Mouse (Mus musculus): Measurements from ENCODE around the gene Usp32.

Usp32 gene

DNA sequence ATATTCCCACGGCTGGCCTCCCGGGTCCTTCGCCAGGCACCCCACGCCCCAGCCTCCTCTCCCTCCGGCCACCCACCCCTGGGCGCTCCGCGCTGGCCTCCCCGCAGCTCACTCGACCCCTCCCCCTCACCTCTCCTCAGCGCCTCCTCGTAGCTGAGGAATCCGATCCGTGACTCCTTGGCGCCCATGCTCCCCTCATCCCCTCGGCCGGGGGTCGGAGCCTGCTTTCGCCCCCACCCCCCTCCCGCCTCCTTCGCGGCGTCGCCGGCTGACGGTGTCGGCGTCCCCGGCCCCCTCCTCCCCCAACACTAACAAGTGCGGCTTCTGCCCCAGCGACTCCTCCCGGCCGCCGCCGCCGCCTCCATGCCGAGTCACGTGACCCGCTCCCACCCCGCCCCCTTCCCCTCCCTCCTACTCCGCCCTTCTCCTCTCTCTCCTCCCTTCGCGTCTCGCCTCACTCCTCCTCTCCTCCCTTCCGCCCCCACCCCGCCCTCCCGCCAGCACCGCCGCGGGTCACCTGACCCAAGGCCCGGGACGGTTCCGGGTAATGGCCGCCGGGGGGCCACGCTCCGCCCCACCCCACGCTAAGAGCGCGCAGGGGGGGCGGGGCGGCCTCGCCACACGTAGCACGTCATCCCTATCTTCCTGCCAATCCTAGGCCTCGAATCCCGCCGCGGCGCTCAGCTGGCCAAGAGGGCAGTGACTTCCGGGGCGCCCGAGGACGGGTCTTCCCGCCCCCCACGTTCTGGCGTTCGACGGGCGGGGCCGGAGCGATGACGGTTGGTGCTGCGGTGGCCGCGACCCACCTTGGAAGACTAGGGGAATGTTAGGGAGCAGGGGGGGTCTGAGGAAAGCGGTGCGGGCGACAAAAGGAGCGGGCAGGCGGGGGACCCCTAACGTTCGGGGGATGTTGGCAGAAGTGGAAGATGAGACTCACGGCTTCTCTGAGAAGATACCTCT, at the start of gene Usp32:
Usp32 (minus strand) TSS at position 581 of the 960 bp plus-strand sequence.
- no peaks in the 10 kb centered on the region for H3K36me3 ChIP-seq (ENCODE audit: insufficient read depth, low read length)
- H3K27me3 ChIP-seq (ENCODE audit: insufficient read depth, low read length): no peaks in the 10 kb centered on the region
- TF ChIP-seq NANOG (IDR thresholded peaks at IDR 0.05; ENCODE audit: borderline replicate concordance, low read length): no peak
- peak within 1 kb of the TSS; percentile 92 for H3K4me3 ChIP-seq (replicated peaks; ENCODE audit: low read length)
- peaks cover 30% of the 10 kb centered on the region for H3K4me1 ChIP-seq (replicated peaks; ENCODE audit: low read depth, low read length)
- no peaks in the 10 kb centered on the region for H3K9me3 ChIP-seq (ENCODE audit: low read length)

DNA sequence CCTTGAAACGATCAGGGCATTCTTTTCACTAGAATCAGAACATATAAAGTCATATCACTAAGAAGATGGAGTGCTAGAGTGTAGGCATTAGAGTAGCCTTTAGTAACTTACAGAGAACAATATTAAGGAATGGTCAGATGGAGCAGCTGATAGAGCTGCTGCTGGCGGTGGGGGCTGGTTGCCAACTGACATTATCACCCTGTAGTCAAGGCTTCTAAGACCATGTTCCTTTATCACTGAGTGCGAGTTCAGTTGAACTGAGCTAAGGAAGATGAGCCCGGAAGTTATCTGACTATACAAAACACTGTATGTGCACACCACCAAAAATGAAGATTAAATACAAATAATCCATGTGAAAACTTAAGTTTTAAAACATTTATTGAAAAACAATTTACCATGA, 49.1 kb upstream of the Usp32 start:
- peaks cover 56% of the 10 kb centered on the region for H3K36me3 ChIP-seq (ENCODE audit: insufficient read depth, low read length)
- H3K4me3 ChIP-seq (replicated peaks; ENCODE audit: low read length): no peak overlapping the region
- no peaks in the 10 kb centered on the region for H3K27me3 ChIP-seq (ENCODE audit: insufficient read depth, low read length)
- TF ChIP-seq POU5F1 (IDR thresholded peaks at IDR 0.05; ENCODE audit: borderline replicate concordance, low read length) (no peak), NANOG (IDR thresholded peaks at IDR 0.05; ENCODE audit: borderline replicate concordance, low read length) (no peak), CTCF (conservative IDR thresholded peaks at IDR 0.05; ENCODE audit: low read length) (no peak)
- no peaks in the 10 kb centered on the region for H3K9me3 ChIP-seq (ENCODE audit: low read length)
- H3K4me1 ChIP-seq (replicated peaks; ENCODE audit: low read depth, low read length): no peaks in the 10 kb centered on the region

DNA sequence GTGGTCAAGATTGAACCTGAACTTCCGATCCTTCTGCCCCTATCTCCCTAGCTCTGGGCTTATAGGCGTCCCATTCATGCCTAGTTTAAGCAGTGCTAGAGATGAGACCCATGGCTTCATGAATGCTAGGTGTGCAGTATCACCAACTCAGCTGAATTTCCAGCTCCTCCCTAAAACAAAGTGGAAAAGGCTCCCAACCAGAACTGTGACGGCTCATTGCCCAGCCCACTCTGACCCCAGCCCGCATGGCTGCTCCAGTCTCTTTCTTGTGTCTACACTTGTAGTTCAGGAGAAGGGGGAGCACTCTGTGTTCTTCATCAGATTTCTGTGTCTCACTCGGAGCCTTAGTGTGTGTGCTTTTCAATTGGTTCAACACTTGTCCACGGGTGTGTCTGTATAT, 44.9 kb upstream of the Usp32 start:
- Histone ChIP-seq H3K4me1 (replicated peaks; ENCODE audit: low read depth, low read length) (peaks cover 17% of the 10 kb centered on the region), H3K4me3 (replicated peaks; ENCODE audit: low read length) (no peak overlapping the region), H3K9me3 (ENCODE audit: low read length) (no peaks in the 10 kb centered on the region), H3K27me3 (ENCODE audit: insufficient read depth, low read length) (no peaks in the 10 kb centered on the region), H3K36me3 (ENCODE audit: insufficient read depth, low read length) (peaks cover 16% of the 10 kb centered on the region)
- TF ChIP-seq CTCF (conservative IDR thresholded peaks at IDR 0.05; ENCODE audit: low read length) (no peak), POU5F1 (IDR thresholded peaks at IDR 0.05; ENCODE audit: borderline replicate concordance, low read length) (no peak), NANOG (IDR thresholded peaks at IDR 0.05; ENCODE audit: borderline replicate concordance, low read length) (no peak)

DNA sequence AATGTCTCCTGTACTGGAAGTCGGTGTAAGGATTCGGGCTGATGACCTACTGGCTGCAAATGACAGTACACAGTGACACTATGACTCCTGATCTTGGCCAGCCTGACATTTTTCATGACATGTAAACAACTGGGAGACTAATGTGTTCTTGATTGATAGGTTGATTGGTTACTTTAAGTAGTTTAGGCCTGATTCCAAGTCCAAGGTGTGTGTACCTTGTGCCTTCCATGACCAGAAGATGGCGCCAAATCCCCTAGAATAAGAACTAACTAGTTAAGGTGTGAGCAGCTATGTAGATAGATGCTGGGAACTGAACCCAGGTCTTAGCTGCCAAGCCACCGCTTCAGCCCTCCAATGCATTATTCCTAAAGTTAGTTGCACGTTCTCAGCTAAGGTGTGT, 44.1 kb upstream of the Usp32 start:
- TF ChIP-seq NANOG (IDR thresholded peaks at IDR 0.05; ENCODE audit: borderline replicate concordance, low read length) (no peak), CTCF (conservative IDR thresholded peaks at IDR 0.05; ENCODE audit: low read length) (peak; percentile 72)
- Histone ChIP-seq H3K4me3 (replicated peaks; ENCODE audit: low read length) (no peak overlapping the region), H3K36me3 (ENCODE audit: insufficient read depth, low read length) (peaks cover 8% of the 10 kb centered on the region), H3K4me1 (replicated peaks; ENCODE audit: low read depth, low read length) (peaks cover 17% of the 10 kb centered on the region), H3K27me3 (ENCODE audit: insufficient read depth, low read length) (no peaks in the 10 kb centered on the region), H3K9me3 (ENCODE audit: low read length) (no peaks in the 10 kb centered on the region)

DNA sequence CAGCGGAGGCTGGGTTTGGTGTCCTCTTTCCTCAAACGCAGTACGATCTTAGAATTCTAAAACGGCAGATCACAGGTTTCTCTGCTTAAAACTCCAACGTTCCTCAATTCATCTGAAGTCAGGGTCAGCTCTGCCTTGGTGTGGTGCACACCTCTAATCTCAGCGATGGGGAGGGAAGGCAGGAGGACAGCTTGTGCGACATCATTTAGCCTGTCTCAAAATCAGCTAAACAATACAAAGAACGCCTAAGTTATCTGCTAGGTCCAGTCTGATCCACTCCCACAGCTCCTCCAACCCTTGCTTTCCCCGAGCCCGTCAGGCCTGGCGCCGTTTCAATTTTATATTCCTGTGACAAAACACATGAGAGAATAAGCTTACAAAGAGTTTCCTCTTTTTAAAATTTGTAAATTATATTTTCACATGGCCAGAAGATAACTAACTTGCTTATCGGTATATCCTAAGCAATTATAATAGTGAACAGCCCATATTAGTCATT, 43.4 kb upstream of the Usp32 start:
- H3K36me3 ChIP-seq (ENCODE audit: insufficient read depth, low read length): peaks cover 3% of the 10 kb centered on the region
- no peak for TF ChIP-seq NANOG (IDR thresholded peaks at IDR 0.05; ENCODE audit: borderline replicate concordance, low read length)
- no peak for TF ChIP-seq POU5F1 (IDR thresholded peaks at IDR 0.05; ENCODE audit: borderline replicate concordance, low read length)
- no peak for TF ChIP-seq CTCF (conservative IDR thresholded peaks at IDR 0.05; ENCODE audit: low read length)

DNA sequence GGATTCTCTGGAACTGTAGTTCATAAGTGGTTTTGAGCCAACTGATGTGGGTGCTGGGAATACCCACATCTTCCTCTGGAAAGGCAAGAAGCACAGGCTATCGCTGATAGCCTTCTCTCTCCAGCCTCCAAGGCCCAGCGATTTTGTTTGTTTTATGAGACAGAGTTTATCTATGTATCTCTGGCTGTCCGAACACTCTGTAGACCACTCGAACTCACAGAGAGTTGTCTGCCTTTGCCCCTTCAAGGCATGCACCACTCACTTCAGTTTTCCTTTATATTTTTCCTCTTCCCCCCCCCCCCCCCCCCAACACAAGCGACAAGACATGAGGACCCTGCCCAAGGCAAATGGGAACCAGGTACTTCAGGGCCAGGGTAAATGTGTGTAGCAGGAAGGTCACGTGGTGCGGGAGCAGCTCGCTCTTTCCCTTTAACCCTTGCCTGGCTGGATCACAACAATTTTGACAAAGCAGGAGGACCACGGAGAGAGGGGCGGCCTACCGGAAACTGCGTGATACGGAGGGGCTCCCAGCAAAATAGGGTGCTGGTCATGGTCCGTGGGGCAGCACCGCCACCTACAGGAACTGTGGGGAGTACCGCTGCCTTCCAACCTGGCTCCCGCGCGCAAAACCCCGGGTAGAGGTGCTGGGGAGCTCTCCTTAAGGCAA, 42.8 kb upstream of the Usp32 start:
- TF ChIP-seq NANOG (IDR thresholded peaks at IDR 0.05; ENCODE audit: borderline replicate concordance, low read length) (no peak), CTCF (conservative IDR thresholded peaks at IDR 0.05; ENCODE audit: low read length) (peak; percentile 50), POU5F1 (IDR thresholded peaks at IDR 0.05; ENCODE audit: borderline replicate concordance, low read length) (no peak)
- no peaks in the 10 kb centered on the region for H3K36me3 ChIP-seq (ENCODE audit: insufficient read depth, low read length)
- peak overlapping the region; percentile 67 for H3K4me3 ChIP-seq (replicated peaks; ENCODE audit: low read length)
- H3K27me3 ChIP-seq (ENCODE audit: insufficient read depth, low read length): no peaks in the 10 kb centered on the region
- no peaks in the 10 kb centered on the region for H3K9me3 ChIP-seq (ENCODE audit: low read length)
- H3K4me1 ChIP-seq (replicated peaks; ENCODE audit: low read depth, low read length): peaks cover 22% of the 10 kb centered on the region

More for the DNA sequence above, 43.4 kb upstream of the Usp32 start:
- no peaks in the 10 kb centered on the region for H3K27me3 ChIP-seq (ENCODE audit: insufficient read depth, low read length)
- peak overlapping the region; percentile 67 for H3K4me3 ChIP-seq (replicated peaks; ENCODE audit: low read length)
- H3K9me3 ChIP-seq (ENCODE audit: low read length): no peaks in the 10 kb centered on the region
- H3K4me1 ChIP-seq (replicated peaks; ENCODE audit: low read depth, low read length): peaks cover 17% of the 10 kb centered on the region

DNA sequence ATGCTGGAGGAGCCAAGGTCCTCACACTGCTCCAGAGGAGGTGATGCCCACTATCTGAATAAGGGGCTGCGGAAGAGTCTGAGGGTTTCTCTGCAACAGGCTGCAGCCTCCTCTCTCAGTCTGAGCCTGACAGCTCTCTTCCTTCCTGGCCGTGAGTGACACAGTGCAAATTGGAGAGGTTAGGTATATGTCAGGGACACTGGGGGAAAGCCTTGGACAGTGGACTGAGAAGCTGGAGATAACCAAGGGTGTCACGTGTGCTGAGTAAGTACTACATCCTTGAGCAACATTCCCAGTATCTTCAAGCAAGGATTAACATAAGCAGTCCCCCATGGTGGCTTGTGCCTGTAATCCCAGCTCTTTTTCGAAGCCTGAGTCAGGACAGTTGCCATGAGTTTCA, 38.5 kb upstream of the Usp32 start:
- Histone ChIP-seq H3K9me3 (ENCODE audit: low read length) (peaks cover 3% of the 10 kb centered on the region; the same call in 1 of the 2 replicates), H3K36me3 (ENCODE audit: insufficient read depth, low read length) (no peaks in the 10 kb centered on the region), H3K4me3 (replicated peaks; ENCODE audit: low read length) (no peak overlapping the region), H3K27me3 (ENCODE audit: insufficient read depth, low read length) (no peaks in the 10 kb centered on the region), H3K4me1 (replicated peaks; ENCODE audit: low read depth, low read length) (peaks cover 21% of the 10 kb centered on the region)
- no peak for TF ChIP-seq NANOG (IDR thresholded peaks at IDR 0.05; ENCODE audit: borderline replicate concordance, low read length)
- no peak for TF ChIP-seq POU5F1 (IDR thresholded peaks at IDR 0.05; ENCODE audit: borderline replicate concordance, low read length)
- no peak for TF ChIP-seq CTCF (conservative IDR thresholded peaks at IDR 0.05; ENCODE audit: low read length)

DNA sequence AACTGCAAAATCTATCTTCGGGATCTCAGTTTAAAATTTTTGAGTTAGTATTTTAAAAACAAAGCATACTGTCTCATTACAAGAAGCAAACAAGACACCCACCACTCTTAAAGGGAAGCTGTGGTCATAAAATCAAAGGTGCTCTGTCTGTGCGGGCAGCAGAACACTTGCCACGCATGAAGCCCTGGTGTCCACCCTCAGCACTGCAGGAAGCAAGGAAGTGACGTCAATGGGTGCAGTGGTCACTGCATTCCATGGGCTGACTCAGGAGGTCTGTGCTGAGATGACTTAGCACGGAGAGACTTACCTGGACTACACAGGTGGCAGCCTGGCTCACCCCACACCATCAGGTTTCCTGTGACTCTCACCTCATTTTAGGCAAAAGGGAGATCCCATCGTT, 37.8 kb upstream of the Usp32 start:
- no peaks in the 10 kb centered on the region for H3K36me3 ChIP-seq (ENCODE audit: insufficient read depth, low read length)
- H3K9me3 ChIP-seq (ENCODE audit: low read length): peaks cover 3% of the 10 kb centered on the region; the same call in 1 of the 2 replicates
- no peaks in the 10 kb centered on the region; the same call in 1 of the 2 replicates for H3K27me3 ChIP-seq (ENCODE audit: insufficient read depth, low read length)
- no peak overlapping the region for H3K4me3 ChIP-seq (replicated peaks; ENCODE audit: low read length)
- TF ChIP-seq CTCF (conservative IDR thresholded peaks at IDR 0.05; ENCODE audit: low read length): no peak
- TF ChIP-seq NANOG (IDR thresholded peaks at IDR 0.05; ENCODE audit: borderline replicate concordance, low read length): no peak
- no peak for TF ChIP-seq POU5F1 (IDR thresholded peaks at IDR 0.05; ENCODE audit: borderline replicate concordance, low read length)
- H3K4me1 ChIP-seq (replicated peaks; ENCODE audit: low read depth, low read length): peaks cover 17% of the 10 kb centered on the region

All from E14TG2a.4 (cell line).